Mouse (Mus musculus) liver, embryonic 12.5 days (tissue): Measurements from ENCODE around the gene Insm2. TPM values are rescaled to one million over a fixed set of nuclear protein-coding genes. Genes with fewer than 3 reads are reported as not detected.
"Not testable (repeated sequence)": the region's sequence is repeated elsewhere in the genome, so short reads cannot be mapped to it uniquely, and the experiment has no call there.

Experiments
- ATAC-seq: fragments of 200-750 bp; cut with Nextera tagmentation; 2 replicates; pipeline ENCODE4 v1.8.0; 2017; ENCODE audit warnings: moderate number of reproducible peaks, mild to moderate bottlenecking, moderate library complexity
- H3K27ac ChIP-seq: fragments of 300-500 bp; sonication (generic); 2 replicates; pipeline ENCODE4 v1.5.1; 2016; ENCODE audit warnings: mild to moderate bottlenecking
- H3K27me3 ChIP-seq: fragments of 300-500 bp; sonication (generic); replicated peaks from 2 replicates; pipeline ENCODE4 v1.6.1; 2016; ENCODE audit warnings: mild to moderate bottlenecking, moderate library complexity
- H3K36me3 ChIP-seq: fragments of 300-500 bp; sonication (generic); 2 replicates; pipeline ENCODE4 v1.6.1; 2016; ENCODE audit warnings: mild to moderate bottlenecking, moderate library complexity
- H3K4me1 ChIP-seq: fragments of 300-500 bp; sonication (generic); 2 replicates; pipeline ENCODE4 v1.6.1; 2016
- H3K4me2 ChIP-seq: fragments of 300-500 bp; sonication (generic); 2 replicates; pipeline ENCODE4 v1.6.1; 2016; ENCODE audit warnings: mild to moderate bottlenecking, moderate library complexity
- H3K4me3 ChIP-seq: fragments of 300-500 bp; sonication (generic); 2 replicates; pipeline ENCODE4 v1.5.1; 2016; ENCODE audit warnings: mild to moderate bottlenecking, moderate library complexity
- H3K9ac ChIP-seq: fragments of 300-500 bp; sonication (generic); 2 replicates; pipeline ENCODE4 v1.6.1; 2016; ENCODE audit warnings: mild to moderate bottlenecking, moderate library complexity
- H3K9me3 ChIP-seq: fragments of 300-500 bp; sonication (generic); replicated peaks from 2 replicates; pipeline ENCODE4 v1.6.1; 2016; ENCODE audit warnings: mild to moderate bottlenecking, moderate library complexity
- WGBS: fragments of 180-500 bp; shearing (Covaris S2); methylation state at CpG from one replicate; pipeline ENCODE4 v1.1.7; 2016; ENCODE audit not compliant: insufficient replicate concordance; 5-methylcytosine and 5-hydroxymethylcytosine counted together
- polyA plus RNA-seq: library from polyadenylated mRNA; unstranded; fragments of >200 nt; fragmentation: Nextera tagmentation; extraction: Ambion mirVana; gene quantifications from 2 replicates; pipeline ENCODE4 v1.2.1, GENCODE M21; 2016

Gene Insm2
- polyA plus RNA-seq, result 0.10 TPM in 1 of 2 replicates, not detected in the other

DNA sequence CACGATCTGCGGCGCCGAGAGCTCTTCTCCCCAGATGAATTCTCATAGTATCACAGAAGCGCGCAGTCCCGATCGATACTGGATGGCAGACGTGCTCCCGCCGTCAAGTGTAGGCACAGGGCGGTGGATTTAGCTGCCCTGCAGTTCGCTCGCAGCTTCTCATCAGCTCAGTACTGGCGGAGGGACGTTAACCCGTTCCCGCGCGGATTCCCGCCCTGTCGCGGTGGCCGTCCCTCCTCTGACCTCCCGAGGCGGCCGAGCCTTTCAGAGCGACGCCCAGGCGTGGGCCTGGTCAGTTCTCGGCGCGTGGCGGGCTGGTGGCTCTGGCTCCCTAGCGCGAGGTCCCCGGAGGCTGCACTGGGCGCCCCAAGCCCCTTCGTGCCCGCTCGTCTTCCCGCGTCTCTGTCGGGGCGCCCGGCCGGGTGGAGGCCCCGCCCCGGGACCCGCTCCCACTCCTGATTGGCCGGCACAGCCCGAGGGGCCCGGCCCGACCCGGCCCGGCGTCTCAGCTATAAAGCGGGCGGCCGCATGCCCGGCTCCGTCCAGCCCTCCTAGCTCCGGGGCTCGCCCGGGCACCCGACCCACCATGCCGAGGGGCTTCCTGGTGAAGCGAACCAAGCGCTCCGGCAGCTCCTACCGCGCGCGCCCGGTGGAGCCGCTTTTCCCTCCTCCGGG is at the start of gene Insm2:
Insm2 (plus strand) TSS at position 541 of the 675 bp plus-strand sequence.
- Histone ChIP-seq H3K4me1 (peaks cover 24% of the 10 kb centered on the region), H3K36me3 (no peaks in the 10 kb centered on the region), H3K9me3 (no peaks in the 10 kb centered on the region), H3K27ac (no peak within 1 kb of the TSS), H3K27me3 (peaks cover 68% of the 10 kb centered on the region), H3K4me3 (peak within 1 kb of the TSS; percentile 54), H3K4me2 (peak within 1 kb of the TSS; percentile 85), H3K9ac (no peak within 1 kb of the TSS)
- peak; percentile 32; the same call in 1 of the 2 replicates for ATAC-seq
- WGBS, result 4% methylated on average over 65 of the region's 77 CpGs

DNA sequence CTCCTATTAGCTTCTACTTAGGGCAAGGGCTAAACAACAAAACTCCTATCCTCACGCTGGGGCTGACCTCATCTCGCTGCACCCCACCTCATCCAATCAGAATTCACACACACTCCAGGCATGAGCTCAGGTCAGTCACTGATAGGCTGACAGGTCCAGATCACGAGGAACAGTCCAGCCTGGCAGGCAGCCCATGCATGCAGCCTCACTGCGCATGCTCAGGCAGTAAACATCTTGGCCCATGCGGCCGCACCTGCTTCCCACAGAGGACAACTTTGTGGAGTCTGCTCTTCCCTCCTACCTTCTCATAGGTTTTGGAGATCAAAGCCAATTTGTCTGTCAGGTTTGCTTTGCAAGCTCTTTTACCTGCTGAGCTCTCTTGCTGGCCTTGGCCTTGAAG is 44.3 kb upstream of the Insm2 start:
- H3K36me3 ChIP-seq, H3K27ac ChIP-seq, H3K9ac ChIP-seq, H3K9me3 ChIP-seq, H3K27me3 ChIP-seq, H3K4me2 ChIP-seq, ATAC-seq, H3K4me3 ChIP-seq, H3K4me1 ChIP-seq: not testable (repeated sequence)
- 71% methylated on average over 6 of the region's 6 CpGs for WGBS

- no peak for ATAC-seq
Measured at GRCm38 (mm10) chr12:55557866-55558265, 41.4 kb upstream of the Insm2 start.

DNA sequence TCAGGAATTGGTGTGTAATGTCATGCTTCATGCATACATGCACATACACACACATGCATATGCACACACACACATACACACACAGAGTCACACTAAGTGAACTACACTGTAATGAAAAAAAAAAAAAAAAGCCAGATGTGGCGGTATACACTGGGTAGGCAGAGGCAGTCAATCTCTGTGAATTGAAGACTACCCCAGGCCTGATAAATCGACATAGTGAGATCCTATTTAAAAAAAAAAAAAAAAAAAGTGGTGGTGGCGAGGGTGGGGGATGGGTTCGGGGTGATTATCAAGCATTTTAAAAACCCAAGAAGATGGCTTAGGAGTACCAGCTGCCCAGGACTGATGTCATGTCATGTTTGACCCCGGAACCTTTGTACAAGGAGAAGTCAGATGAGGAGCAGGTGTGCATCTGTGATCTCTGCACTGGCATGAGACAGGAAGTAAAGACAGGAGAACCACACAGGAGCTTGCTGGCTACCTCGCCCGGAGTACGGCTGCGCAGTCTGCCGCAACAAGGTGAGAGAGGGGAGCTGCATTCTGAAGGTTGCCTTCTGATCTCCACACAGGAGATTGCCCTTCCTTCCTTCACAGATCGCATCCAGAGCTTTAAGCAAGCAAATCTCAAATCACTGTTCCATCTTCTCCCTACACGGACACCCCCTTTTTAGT is 39.9 kb upstream of the Insm2 start:
- ATAC-seq, result no peak
- H3K4me3 ChIP-seq, result no peak overlapping the region
- H3K4me2 ChIP-seq, result no peak overlapping the region
- H3K27me3 ChIP-seq, result no peaks in the 10 kb centered on the region
- no peak overlapping the region for H3K27ac ChIP-seq
- WGBS, result 70% methylated on average over 12 of the region's 12 CpGs
- H3K9me3 ChIP-seq, result no peaks in the 10 kb centered on the region
- peaks cover 10% of the 10 kb centered on the region for H3K4me1 ChIP-seq
- H3K9ac ChIP-seq, result no peak overlapping the region
- no peaks in the 10 kb centered on the region for H3K36me3 ChIP-seq

More at GRCm38 (mm10) chr12:55557866-55558265, 41.4 kb upstream of the Insm2 start:
- Histone ChIP-seq H3K4me3 (no peak overlapping the region), H3K36me3 (no peaks in the 10 kb centered on the region), H3K9ac (no peak overlapping the region), H3K27ac (no peak overlapping the region), H3K4me2 (no peak overlapping the region), H3K9me3 (no peaks in the 10 kb centered on the region), H3K4me1 (peaks cover 10% of the 10 kb centered on the region), H3K27me3 (no peaks in the 10 kb centered on the region)
- 76% methylated on average over 6 of the region's 6 CpGs for WGBS

DNA sequence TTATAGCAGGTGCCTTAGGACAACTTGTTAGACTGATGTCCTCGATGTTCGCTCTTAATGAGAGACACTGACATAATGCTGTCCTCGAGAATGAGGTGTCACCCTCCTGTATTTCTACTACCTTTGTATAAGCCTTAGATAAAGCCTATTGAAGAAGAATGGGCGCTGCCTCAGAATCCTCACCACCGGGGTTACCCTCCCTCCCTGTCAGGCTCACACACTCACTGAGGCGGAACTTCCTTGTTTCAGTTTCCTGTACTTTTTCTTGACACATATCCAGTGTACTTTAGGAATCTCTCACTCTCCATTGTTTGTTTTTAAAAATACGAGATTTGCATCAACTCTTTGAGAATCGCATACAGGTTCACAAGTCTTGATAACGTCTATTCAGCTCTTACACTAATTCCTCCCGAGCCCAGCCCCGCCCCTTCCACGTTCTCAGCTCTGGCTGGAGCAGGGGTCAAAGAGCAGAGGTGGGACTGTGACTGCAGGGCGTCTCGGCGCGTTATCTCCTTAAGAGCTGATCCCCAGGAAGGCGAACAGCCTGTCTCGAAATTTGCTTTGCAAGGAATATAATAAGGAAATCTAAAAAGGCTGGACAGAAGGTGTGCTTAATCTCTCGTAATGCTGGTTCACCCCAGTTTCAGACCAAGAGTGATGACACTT is 39.1 kb upstream of the Insm2 start:
- no peak for ATAC-seq
- H3K27ac ChIP-seq, result no peak overlapping the region
- H3K9ac ChIP-seq, result no peak overlapping the region; the same call in 1 of the 2 replicates
- no peaks in the 10 kb centered on the region for H3K36me3 ChIP-seq
- H3K4me1 ChIP-seq, result peaks cover 10% of the 10 kb centered on the region
- H3K4me2 ChIP-seq, result peak overlapping the region; percentile 63
- H3K27me3 ChIP-seq, result no peaks in the 10 kb centered on the region
- WGBS, result 9% methylated on average over 19 of the region's 19 CpGs
- H3K4me3 ChIP-seq, result peak overlapping the region; percentile 44
- H3K9me3 ChIP-seq, result peaks cover 3% of the 10 kb centered on the region; the same call in 1 of the 2 replicates

DNA sequence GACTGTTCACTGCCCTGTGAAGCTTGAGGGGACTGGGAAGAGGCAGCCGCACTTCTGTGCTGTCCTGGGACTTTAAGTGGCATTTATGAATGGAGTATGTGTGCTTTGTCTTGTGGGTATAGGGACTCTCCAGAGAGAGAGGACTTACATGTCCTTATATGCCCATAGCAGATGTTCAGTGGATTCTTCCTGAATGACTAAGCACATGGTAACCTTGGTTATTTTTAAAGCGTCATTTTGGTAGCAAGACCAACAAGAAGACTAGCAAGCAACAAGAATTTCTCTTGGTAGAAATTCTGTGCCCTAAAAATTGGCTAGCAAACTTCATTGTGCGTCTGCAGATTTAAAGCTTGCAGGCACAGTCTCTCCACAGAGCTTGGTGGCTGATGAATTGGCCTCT is 35.5 kb upstream of the Insm2 start:
- H3K4me2 ChIP-seq, result no peak overlapping the region
- no peak overlapping the region for H3K4me3 ChIP-seq
- H3K9me3 ChIP-seq, result peaks cover 3% of the 10 kb centered on the region; the same call in 1 of the 2 replicates
- H3K36me3 ChIP-seq, result no peaks in the 10 kb centered on the region
- peaks cover 10% of the 10 kb centered on the region for H3K4me1 ChIP-seq
- no peak overlapping the region for H3K27ac ChIP-seq
- H3K27me3 ChIP-seq, result 0 out of 2 replicates have a peak, but pooled peaks cover 5% of the 10 kb centered on the region
- H3K9ac ChIP-seq, result no peak overlapping the region
- 81% methylated on average over 3 of the region's 3 CpGs for WGBS
- ATAC-seq, result no peak

DNA sequence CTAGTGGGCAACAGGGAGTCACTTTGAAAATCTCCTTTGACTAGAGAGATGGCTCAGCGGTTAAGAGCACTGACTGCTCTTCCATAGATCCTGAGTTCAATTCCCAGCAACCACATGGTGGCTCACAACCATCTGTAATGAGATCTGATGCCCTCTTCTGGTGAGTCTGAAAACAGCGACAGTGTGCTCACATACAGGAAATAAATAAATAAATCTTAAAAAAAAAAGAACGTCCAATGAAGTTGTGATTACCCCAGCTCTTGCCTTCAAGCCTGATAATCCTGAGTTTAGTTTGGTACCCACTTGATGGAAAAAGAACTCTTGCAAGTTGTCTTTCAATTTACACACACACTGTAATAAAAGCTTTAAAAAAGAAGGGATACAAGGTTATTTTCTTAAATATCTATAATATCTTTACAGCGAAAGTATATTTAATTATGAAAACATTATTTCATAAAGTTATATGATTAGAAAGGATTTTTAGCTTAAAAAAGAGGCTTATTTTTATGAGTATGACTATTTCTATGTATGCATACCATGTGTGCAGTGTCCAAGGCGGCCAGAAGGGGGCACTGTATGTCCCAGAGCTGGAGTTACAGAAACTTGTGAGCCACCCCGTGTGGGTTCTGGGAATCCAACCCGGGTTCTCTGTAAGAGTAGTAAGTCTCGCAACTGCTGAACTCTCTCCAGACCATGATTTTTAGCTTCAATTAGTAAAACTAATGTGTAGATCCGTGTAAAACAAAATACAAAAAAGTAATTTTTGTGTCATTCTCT is 34.9 kb upstream of the Insm2 start:
- Histone ChIP-seq H3K27me3 (0 out of 2 replicates have a peak, but pooled peaks cover 5% of the 10 kb centered on the region), H3K4me3 (no peak overlapping the region), H3K4me1 (peaks cover 10% of the 10 kb centered on the region), H3K4me2 (no peak overlapping the region), H3K9ac (no peak overlapping the region), H3K36me3 (no peaks in the 10 kb centered on the region), H3K9me3 (peaks cover 3% of the 10 kb centered on the region; the same call in 1 of the 2 replicates), H3K27ac (no peak overlapping the region)
- WGBS, result 75% methylated on average over 9 of the region's 9 CpGs
- ATAC-seq, result no peak

GRCm38 (mm10) chr12:55565206-55565605 is 34.0 kb upstream of the Insm2 start, which contains the start of gene Aldoart2:
Gene Aldoart2, plus strand, starts transcription at chr12:55565239.
- Histone ChIP-seq H3K4me2 (no peak within 1 kb of the TSS), H3K27ac (no peak within 1 kb of the TSS), H3K9ac (no peak within 1 kb of the TSS), H3K36me3 (no peaks in the 10 kb centered on the region), H3K4me3 (no peak within 1 kb of the TSS), H3K27me3 (0 out of 2 replicates have a peak, but pooled peaks cover 5% of the 10 kb centered on the region), H3K9me3 (peaks cover 3% of the 10 kb centered on the region; the same call in 1 of the 2 replicates), H3K4me1 (peaks cover 5% of the 10 kb centered on the region; the same call in 1 of the 2 replicates)
- no peak for ATAC-seq
- WGBS, result 91% methylated on average over 19 of the region's 19 CpGs

DNA sequence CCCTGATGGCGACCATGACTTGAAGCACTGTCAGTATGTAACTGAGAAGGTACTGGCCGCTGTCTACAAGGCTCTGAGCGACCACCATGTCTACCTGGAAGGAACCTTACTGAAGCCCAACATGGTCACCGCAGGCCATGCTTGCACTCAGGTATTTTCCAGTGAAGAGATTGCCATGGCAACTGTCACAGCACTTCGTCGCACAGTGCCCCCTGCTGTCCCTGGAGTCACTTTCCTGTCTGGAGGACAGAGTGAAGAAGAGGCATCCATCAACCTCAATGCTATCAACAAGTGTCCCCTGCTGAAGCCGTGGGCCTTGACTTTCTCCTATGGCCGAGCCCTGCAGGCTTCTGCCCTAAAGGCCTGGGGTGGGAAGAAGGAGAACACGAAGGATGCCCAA is 33.4 kb upstream of the Insm2 start:
- Histone ChIP-seq H3K4me1 (no peaks in the 10 kb centered on the region), H3K4me3 (no peak overlapping the region), H3K9ac (no peak overlapping the region), H3K27me3 (0 out of 2 replicates have a peak, but pooled peaks cover 5% of the 10 kb centered on the region), H3K27ac (no peak overlapping the region), H3K9me3 (peaks cover 3% of the 10 kb centered on the region; the same call in 1 of the 2 replicates), H3K36me3 (no peaks in the 10 kb centered on the region), H3K4me2 (no peak overlapping the region)
- ATAC-seq, result no peak
- WGBS, result 60% methylated on average over 9 of the region's 9 CpGs

DNA sequence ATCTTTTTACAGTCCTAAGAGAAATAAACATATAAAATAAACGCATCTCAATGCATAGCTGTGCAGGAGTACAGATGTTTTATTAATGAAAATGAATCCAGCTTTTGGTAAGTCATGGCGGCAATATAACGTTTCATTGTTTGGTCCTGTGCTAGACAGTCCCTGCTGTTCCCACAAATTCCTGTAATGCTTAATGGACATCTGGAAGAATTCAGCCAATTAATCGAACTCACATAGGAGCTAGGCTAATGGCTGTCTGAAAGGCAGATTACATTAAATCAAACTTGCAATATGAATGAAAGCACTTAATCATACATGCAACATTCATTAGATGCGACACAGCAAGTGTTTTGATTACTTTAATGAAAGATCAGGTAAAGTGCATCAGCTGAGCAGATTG is 32.4 kb upstream of the Insm2 start:
- Histone ChIP-seq H3K9me3 (peaks cover 3% of the 10 kb centered on the region; the same call in 1 of the 2 replicates), H3K27me3 (0 out of 2 replicates have a peak, but pooled peaks cover 5% of the 10 kb centered on the region), H3K4me3 (no peak overlapping the region), H3K4me1 (no peaks in the 10 kb centered on the region), H3K36me3 (no peaks in the 10 kb centered on the region), H3K27ac (no peak overlapping the region), H3K4me2 (no peak overlapping the region), H3K9ac (no peak overlapping the region)
- 77% methylated on average over 5 of the region's 5 CpGs for WGBS
- ATAC-seq, result no peak

GRCm38 (mm10) chr12:55568466-55568865 is 30.8 kb upstream of the Insm2 start:
- H3K36me3 ChIP-seq, result no peaks in the 10 kb centered on the region
- H3K9ac ChIP-seq, result no peak overlapping the region
- ATAC-seq, result no peak
- no peaks in the 10 kb centered on the region for H3K4me1 ChIP-seq
- no peak overlapping the region for H3K4me2 ChIP-seq
- 59% methylated on average over 3 of the region's 3 CpGs for WGBS
- peaks cover 3% of the 10 kb centered on the region; the same call in 1 of the 2 replicates for H3K9me3 ChIP-seq
- no peak overlapping the region for H3K27ac ChIP-seq
- no peak overlapping the region for H3K4me3 ChIP-seq
- H3K27me3 ChIP-seq, result 0 out of 2 replicates have a peak, but pooled peaks cover 5% of the 10 kb centered on the region
